Mouse (Mus musculus): Measurements from ENCODE around the gene Stx8.

Gene Stx8

GRCm38 (mm10) chr11:68200500-68200899 is 234.5 kb downstream of the Stx8 start:
- no peak for DNase-seq (ENCODE audit: low spot score)

DNA sequence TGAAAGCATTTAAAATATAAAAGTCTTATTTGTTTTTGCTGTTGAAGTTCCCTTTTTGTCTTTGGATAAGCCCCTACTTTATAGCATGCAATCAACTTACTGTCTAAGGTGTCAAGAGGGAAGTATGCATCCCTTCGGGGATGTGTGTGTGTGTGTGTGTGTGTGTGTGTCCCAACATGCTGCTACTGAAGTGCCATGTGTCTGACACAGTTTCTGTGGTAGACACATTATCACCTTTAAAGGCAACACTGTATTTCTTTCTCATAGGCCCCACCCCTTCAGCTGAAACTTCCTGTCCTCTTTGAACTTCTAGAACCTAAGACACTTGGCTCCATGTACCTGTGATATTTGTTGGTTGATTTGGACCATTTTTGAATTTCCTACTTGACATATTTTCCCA is 235.1 kb downstream of the Stx8 start:
- DNase-seq (ENCODE audit: low spot score): no peak

GRCm38 (mm10) chr11:68201811-68202459 is 235.9 kb downstream of the Stx8 start:
- DNase-seq (ENCODE audit: low spot score): no peak

- DNase-seq (ENCODE audit: low spot score): no peak
Observed at GRCm38 (mm10) chr11:68202561-68202960, 236.6 kb downstream of the Stx8 start.

GRCm38 (mm10) chr11:68203658-68204315 is 237.8 kb downstream of the Stx8 start:
- DNase-seq (ENCODE audit: low spot score): no peak

GRCm38 (mm10) chr11:68204407-68204806 is 238.4 kb downstream of the Stx8 start:
- DNase-seq (ENCODE audit: low spot score): no peak

DNA sequence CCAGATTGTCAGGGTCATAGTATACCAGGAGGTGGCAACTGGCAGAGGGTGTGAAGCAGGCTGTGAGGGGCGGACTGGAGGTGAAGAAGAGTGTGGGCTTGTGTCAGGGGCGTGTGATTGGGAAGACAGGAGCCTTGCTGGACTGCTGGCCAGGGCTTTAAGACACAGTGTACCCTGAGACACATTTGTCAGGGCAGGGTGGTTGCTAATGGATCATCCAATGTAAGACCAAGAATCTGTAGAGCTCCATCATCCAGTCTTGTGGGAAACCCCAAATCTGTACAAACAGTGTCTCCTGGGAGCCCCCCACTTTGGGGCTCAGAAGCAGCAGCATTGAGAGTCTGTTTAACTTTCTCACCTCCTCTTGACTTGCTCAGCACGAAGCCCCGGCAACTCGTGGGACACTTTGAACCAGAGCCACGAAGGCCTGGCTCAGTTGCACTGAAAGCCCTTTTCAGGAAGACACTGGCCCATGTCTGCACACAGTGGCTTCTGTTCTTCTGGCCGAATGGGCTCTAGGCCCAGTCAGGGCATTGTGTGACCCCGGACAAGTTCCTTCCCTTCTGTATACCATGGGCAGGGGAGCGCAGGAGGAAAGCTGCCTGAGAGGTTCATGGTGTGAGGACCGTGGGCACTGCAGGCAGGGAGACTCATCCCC is 239.7 kb downstream of the Stx8 start:
- DNase-seq (ENCODE audit: low spot score): no peak

- no peak for DNase-seq (ENCODE audit: low spot score)
Observed at GRCm38 (mm10) chr11:68208023-68208422, 242.0 kb downstream of the Stx8 start.

DNA sequence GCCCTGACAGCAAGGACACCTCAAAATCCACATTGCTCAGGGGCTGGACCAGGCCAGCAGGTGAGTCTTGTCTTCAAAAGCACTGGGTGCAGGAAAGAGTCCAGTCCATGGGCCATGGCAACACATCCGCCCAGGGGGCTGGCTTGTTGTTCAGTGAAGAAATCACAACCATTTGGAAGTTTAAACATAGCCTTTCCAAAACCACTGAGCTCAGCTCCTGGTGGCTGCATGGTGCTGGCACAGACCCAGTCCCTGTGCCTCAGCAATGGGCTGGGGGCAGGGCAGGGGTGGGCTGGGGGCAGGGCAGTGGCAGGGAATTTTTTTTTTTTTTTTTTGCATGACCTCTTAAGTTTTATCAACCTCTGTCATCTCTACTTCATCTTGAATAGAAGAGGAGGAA is 242.6 kb downstream of the Stx8 start:
- no peak for DNase-seq (ENCODE audit: low spot score)

GRCm38 (mm10) chr11:68209506-68209905 is 243.5 kb downstream of the Stx8 start:
- DNase-seq (ENCODE audit: low spot score): no peak

DNA sequence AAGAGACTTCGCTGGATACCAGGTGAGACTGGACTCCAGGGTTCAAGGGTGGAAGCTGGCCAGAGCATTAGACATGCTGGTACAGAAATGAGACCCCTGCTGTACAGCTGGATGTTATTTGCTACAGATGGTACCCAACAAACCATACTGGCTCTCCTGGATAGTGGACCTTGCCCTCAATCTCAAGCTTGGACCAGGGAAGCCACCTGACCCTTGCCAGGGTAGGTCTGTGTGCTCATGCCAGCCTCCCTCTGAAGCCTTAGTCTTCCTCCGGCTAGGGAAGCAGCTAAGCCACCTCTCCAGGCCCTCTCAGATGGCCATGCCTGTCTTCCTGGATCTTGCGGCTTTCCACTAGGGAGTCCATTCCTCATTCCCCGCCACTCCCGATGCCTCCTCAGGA is 244.7 kb downstream of the Stx8 start:
- no peak for DNase-seq (ENCODE audit: low spot score)

DNA sequence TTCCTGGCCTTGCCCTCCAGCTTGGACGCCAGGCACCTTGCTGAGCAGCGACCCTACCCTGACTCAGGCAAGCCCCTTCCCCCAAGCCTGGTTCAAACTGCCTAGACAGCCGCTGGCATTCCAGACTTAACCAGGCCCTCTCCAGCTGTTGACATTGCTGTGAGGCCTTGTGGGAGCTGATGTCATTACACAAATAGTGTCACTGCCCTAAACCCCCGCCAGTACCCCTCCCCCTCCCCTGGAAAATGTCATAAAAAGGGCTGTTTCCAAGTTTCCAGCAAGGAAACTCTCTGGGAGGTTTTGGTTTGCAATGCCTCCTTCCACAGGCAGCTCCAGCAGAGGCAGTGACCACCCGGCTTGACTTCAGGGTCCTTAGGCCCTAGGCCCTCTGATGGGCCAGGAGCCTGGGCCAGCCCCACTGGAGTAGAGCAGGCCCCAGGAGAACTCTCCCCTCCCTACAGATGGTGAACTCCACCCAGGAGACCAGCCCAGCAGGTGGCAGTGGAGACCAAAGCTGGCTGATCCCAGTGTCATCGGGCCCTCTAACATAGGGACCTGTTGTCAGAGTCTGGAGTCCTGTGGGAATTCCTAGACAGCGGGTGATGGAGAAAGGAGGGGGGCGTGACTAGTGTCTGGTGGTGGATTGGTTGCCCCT is 246.1 kb downstream of the Stx8 start:
- no peak for DNase-seq (ENCODE audit: low spot score)

DNA sequence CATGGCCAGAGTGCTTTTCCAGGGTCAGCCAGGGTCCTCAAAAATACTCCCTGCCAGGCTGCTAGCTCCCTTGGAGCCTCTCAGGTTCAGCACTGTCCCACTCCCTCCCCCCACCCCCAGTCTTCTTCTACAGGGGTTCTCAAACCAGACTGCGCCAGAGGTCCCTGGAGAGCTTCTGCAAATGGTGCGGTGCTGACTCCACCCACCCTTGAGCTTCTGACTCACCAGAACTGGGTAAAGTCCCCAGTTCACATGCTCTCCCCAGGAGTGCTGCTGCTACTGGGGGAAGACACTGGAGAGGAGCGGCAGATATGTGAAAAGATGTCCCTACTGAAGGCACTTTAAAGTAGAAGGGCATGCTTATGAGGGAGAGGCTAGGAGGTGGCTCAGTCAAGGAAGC is 247.9 kb downstream of the Stx8 start:
- DNase-seq (ENCODE audit: low spot score): no peak

GRCm38 (mm10) chr11:68214496-68215205 is 248.7 kb downstream of the Stx8 start:
- no peak for DNase-seq (ENCODE audit: low spot score)

- DNase-seq (ENCODE audit: low spot score): no peak
Observed at GRCm38 (mm10) chr11:68215206-68215912, 249.4 kb downstream of the Stx8 start.

DNA sequence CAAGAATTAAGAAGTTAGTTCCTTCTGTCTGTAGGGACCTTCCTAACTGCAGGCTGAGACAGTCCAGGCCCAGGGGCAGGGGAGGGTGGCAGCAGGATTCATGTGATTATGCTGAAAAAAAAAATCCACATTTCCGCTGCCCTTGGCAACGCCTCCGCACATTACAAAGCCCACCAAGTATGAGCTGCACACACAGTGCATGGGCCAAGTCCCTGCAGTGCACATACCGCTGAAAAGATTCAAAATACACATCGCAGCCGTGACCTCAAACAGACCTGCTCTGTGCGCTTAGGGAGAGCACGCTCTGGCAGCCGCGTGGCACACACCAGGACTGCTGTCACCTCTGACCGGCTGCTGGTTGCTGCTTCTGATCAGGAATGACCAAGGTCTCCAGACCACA is 250.0 kb downstream of the Stx8 start:
- no peak for DNase-seq (ENCODE audit: low spot score)

DNA sequence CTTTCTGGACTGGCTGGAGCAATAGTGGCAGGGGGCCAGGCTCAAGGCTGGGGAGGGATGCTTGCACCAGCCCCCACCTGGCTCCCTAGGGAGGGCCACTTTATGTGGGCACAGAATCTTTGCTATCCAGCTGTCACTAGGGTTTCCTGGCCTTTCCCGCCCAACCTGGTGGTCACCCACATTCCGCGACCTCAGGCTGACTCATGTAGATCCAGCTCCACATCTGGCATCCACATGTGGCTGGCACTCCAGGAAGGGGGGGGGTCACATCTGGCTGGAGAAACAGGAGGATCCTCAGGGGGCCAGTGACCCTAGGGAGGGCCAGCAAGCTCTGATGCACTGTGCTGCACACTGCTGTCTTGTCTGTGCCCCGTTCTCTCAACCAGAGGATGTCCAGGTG is 254.7 kb downstream of the Stx8 start:
- DNase-seq (ENCODE audit: low spot score): no peak

- DNase-seq (ENCODE audit: low spot score): no peak
Observed at GRCm38 (mm10) chr11:68222209-68222608, 256.2 kb downstream of the Stx8 start.

GRCm38 (mm10) chr11:68223143-68223542 is 257.1 kb downstream of the Stx8 start:
- DNase-seq (ENCODE audit: low spot score): no peak

- DNase-seq (ENCODE audit: low spot score): no peak
Observed at GRCm38 (mm10) chr11:68226654-68227057, 260.7 kb downstream of the Stx8 start.

GRCm38 (mm10) chr11:68227837-68228236 is 261.8 kb downstream of the Stx8 start:
- no peak for DNase-seq (ENCODE audit: low spot score)
